Mouse (Mus musculus): ENCODE results near the gene Hoxd9. TPM values are rescaled to one million over a fixed set of nuclear protein-coding genes. Genes with fewer than 3 reads are reported as not detected.
A peak's percentile ranks its signal among the peaks of the same experiment; 100 is the strongest.

Hoxd9 gene
- polyA plus RNA-seq (2014; fragmentation: Nextera tagmentation; extraction: Ambion mirVana) = 3.9 and 6.8 TPM in 2 replicates

- H3K27me3 ChIP-seq (replicated peaks; ENCODE audit: control insufficient read depth, insufficient read depth, low read length) = peaks cover 99% of the 10 kb centered on the region
- no peaks in the 10 kb centered on the region for H3K4me1 ChIP-seq (replicated peaks; ENCODE audit: control insufficient read depth, insufficient read depth, low read length)
- WGBS = 2% methylated on average over 43 of the region's 43 CpGs
- H3K4me3 ChIP-seq (ENCODE audit: low read depth, low read length) = peak within 1 kb of the TSS; percentile 37
- ATAC-seq (replicated peaks; ENCODE audit: low FRiP score, low TSS enrichment, low read depth) (peak; percentile 65), DNase-seq (ENCODE audit: low spot score) (peak; percentile 85)
- H3K36me3 ChIP-seq (ENCODE audit: control insufficient read depth, insufficient read depth, low read length) = no peaks in the 10 kb centered on the region
- peak within 1 kb of the TSS; percentile 51 for H3K4me2 ChIP-seq (ENCODE audit: low read length)
- peak within 1 kb of the TSS; percentile 52 for H3K9ac ChIP-seq (ENCODE audit: low read length)
- no peaks in the 10 kb centered on the region for H3K9me3 ChIP-seq (ENCODE audit: control insufficient read depth, low read length)
- H3K27ac ChIP-seq (ENCODE audit: low read depth) = peak within 1 kb of the TSS; percentile 76
These were observed at the start of gene Hoxd9 for GRCm38 (mm10) chr2:74697567-74698121. Hoxd9 (plus strand) TSS chr2:74697727.

- Histone ChIP-seq H3K9me3 (ENCODE audit: control insufficient read depth, low read length) (no peaks in the 10 kb centered on the region), H3K9ac (ENCODE audit: low read length) (no peak overlapping the region), H3K4me1 (replicated peaks; ENCODE audit: control insufficient read depth, insufficient read depth, low read length) (peaks cover 9% of the 10 kb centered on the region; the same call in 1 of the 2 replicates), H3K4me3 (ENCODE audit: low read depth, low read length) (no peak overlapping the region), H3K27me3 (replicated peaks; ENCODE audit: control insufficient read depth, insufficient read depth, low read length) (peaks cover 96% of the 10 kb centered on the region), H3K27ac (ENCODE audit: low read depth) (no peak overlapping the region), H3K4me2 (ENCODE audit: low read length) (no peak overlapping the region), H3K36me3 (ENCODE audit: control insufficient read depth, insufficient read depth, low read length) (no peaks in the 10 kb centered on the region)
- ATAC-seq (replicated peaks; ENCODE audit: low FRiP score, low TSS enrichment, low read depth) = no peak
- DNase-seq (ENCODE audit: low spot score) = no peak
- WGBS = 48% methylated on average over 2 of the region's 2 CpGs
These were observed 44.6 kb upstream of the Hoxd9 start for GRCm38 (mm10) chr2:74652996-74653340.

DNA sequence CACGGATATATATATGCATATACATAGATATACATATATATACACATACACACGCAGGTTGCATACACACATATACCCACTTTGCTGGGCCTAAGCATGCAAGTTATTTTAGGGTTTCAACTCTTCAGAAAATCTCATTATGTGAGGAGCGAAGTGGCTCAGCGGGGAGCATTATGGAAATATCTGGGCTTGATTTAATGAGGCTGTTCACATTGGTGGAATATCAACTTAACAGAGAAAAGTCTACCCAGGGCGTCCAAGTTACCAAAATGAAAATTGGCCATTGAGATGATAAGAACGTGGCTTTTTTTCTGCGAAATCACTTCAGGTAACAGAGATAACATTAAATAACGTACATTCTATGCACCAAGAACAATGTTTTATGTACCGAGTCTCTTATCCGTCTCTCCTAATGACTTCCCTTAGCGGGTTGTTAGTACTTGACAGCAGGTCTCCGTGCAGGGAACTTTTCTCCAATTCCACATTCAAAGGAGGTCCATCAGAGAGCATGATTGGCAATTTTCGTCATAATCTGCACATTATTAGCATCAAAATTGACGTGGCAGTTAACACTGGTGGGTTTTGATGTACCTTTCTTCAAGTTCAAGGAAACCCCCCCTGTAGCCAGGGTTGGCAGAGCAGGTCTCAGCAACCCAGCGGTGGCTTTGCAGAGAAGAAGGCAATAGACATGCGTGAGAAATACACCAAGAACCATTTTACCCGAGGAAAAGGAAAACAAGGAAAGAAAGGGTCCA lies 43.6 kb upstream of the Hoxd9 start:
- H3K27ac ChIP-seq (ENCODE audit: low read depth) = no peak overlapping the region
- H3K9me3 ChIP-seq (ENCODE audit: control insufficient read depth, low read length) = no peaks in the 10 kb centered on the region
- H3K27me3 ChIP-seq (replicated peaks; ENCODE audit: control insufficient read depth, insufficient read depth, low read length) = peaks cover 96% of the 10 kb centered on the region
- no peak overlapping the region for H3K4me2 ChIP-seq (ENCODE audit: low read length)
- WGBS = 13% methylated on average over 17 of the region's 17 CpGs
- DNase-seq (ENCODE audit: low spot score) (peak; percentile 72), ATAC-seq (replicated peaks; ENCODE audit: low FRiP score, low TSS enrichment, low read depth) (no peak)
- no peak overlapping the region for H3K4me3 ChIP-seq (ENCODE audit: low read depth, low read length)
- H3K4me1 ChIP-seq (replicated peaks; ENCODE audit: control insufficient read depth, insufficient read depth, low read length) = peaks cover 9% of the 10 kb centered on the region
- no peaks in the 10 kb centered on the region for H3K36me3 ChIP-seq (ENCODE audit: control insufficient read depth, insufficient read depth, low read length)
- H3K9ac ChIP-seq (ENCODE audit: low read length) = no peak overlapping the region

- Histone ChIP-seq H3K4me1 (replicated peaks; ENCODE audit: control insufficient read depth, insufficient read depth, low read length) (peaks cover 9% of the 10 kb centered on the region), H3K36me3 (ENCODE audit: control insufficient read depth, insufficient read depth, low read length) (no peaks in the 10 kb centered on the region), H3K27ac (ENCODE audit: low read depth) (no peak overlapping the region), H3K27me3 (replicated peaks; ENCODE audit: control insufficient read depth, insufficient read depth, low read length) (peaks cover 96% of the 10 kb centered on the region), H3K9ac (ENCODE audit: low read length) (no peak overlapping the region), H3K4me2 (ENCODE audit: low read length) (peak overlapping the region; percentile 51; the same call in 1 of the 2 replicates), H3K9me3 (ENCODE audit: control insufficient read depth, low read length) (no peaks in the 10 kb centered on the region), H3K4me3 (ENCODE audit: low read depth, low read length) (no peak overlapping the region)
- no peak for ATAC-seq (replicated peaks; ENCODE audit: low FRiP score, low TSS enrichment, low read depth)
- WGBS = 5% methylated on average over 20 of the region's 20 CpGs
- DNase-seq (ENCODE audit: low spot score) = peak; percentile 59
These were observed 42.6 kb upstream of the Hoxd9 start for GRCm38 (mm10) chr2:74654743-74655419.

DNA sequence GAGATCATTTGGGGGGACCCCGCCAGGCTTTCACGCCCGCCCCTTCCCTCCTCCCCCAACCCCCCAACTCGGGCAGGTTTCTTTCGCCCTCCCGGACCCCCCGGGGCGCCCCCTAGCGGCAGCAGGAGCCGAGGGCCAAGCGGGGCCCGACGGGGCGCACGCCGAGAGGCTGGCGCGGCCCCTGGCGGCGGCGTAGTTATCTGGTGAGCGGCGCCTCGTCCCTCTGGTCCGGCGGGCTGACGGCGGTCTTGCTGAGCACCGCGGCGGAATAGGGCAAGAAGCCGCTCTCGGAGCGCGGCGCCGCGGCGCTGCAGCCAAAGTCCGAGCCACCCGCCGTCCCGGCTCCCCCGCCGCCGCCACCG lies 42.1 kb upstream of the Hoxd9 start:
- peaks cover 9% of the 10 kb centered on the region for H3K4me1 ChIP-seq (replicated peaks; ENCODE audit: control insufficient read depth, insufficient read depth, low read length)
- H3K9me3 ChIP-seq (ENCODE audit: control insufficient read depth, low read length) = no peaks in the 10 kb centered on the region
- no peaks in the 10 kb centered on the region for H3K36me3 ChIP-seq (ENCODE audit: control insufficient read depth, insufficient read depth, low read length)
- peak overlapping the region; percentile 51 for H3K4me2 ChIP-seq (ENCODE audit: low read length)
- ATAC-seq (replicated peaks; ENCODE audit: low FRiP score, low TSS enrichment, low read depth) (no peak), DNase-seq (ENCODE audit: low spot score) (peak; percentile 61)
- WGBS = 2% methylated on average over 25 of the region's 47 CpGs
- no peak overlapping the region for H3K9ac ChIP-seq (ENCODE audit: low read length)
- no peak overlapping the region for H3K27ac ChIP-seq (ENCODE audit: low read depth)
- H3K27me3 ChIP-seq (replicated peaks; ENCODE audit: control insufficient read depth, insufficient read depth, low read length) = peaks cover 96% of the 10 kb centered on the region
- peak overlapping the region; percentile 25 for H3K4me3 ChIP-seq (ENCODE audit: low read depth, low read length)

GRCm38 (mm10) chr2:74655821-74656631 lies 41.5 kb upstream of the Hoxd9 start:
- Histone ChIP-seq H3K27ac (ENCODE audit: low read depth) (no peak overlapping the region), H3K4me3 (ENCODE audit: low read depth, low read length) (peak overlapping the region; percentile 25), H3K4me2 (ENCODE audit: low read length) (peak overlapping the region; percentile 51), H3K36me3 (ENCODE audit: control insufficient read depth, insufficient read depth, low read length) (no peaks in the 10 kb centered on the region), H3K27me3 (replicated peaks; ENCODE audit: control insufficient read depth, insufficient read depth, low read length) (peaks cover 96% of the 10 kb centered on the region), H3K9ac (ENCODE audit: low read length) (no peak overlapping the region), H3K4me1 (replicated peaks; ENCODE audit: control insufficient read depth, insufficient read depth, low read length) (peaks cover 9% of the 10 kb centered on the region), H3K9me3 (ENCODE audit: control insufficient read depth, low read length) (no peaks in the 10 kb centered on the region)
- DNase-seq (ENCODE audit: low spot score) (peak; percentile 78), ATAC-seq (replicated peaks; ENCODE audit: low FRiP score, low TSS enrichment, low read depth) (peak; percentile 48; the same call in 1 of the 2 replicates)
- WGBS = under 1% methylated on average over 62 of the region's 69 CpGs

- H3K9me3 ChIP-seq (ENCODE audit: control insufficient read depth, low read length) = no peaks in the 10 kb centered on the region
- peaks cover 96% of the 10 kb centered on the region for H3K27me3 ChIP-seq (replicated peaks; ENCODE audit: control insufficient read depth, insufficient read depth, low read length)
- 3% methylated on average over 4 of the region's 4 CpGs for WGBS
- H3K36me3 ChIP-seq (ENCODE audit: control insufficient read depth, insufficient read depth, low read length) = no peaks in the 10 kb centered on the region
- H3K4me2 ChIP-seq (ENCODE audit: low read length) = no peak overlapping the region
- DNase-seq (ENCODE audit: low spot score) = peak; percentile 74
- no peak overlapping the region for H3K27ac ChIP-seq (ENCODE audit: low read depth)
- H3K4me3 ChIP-seq (ENCODE audit: low read depth, low read length) = no peak overlapping the region
- peaks cover 9% of the 10 kb centered on the region for H3K4me1 ChIP-seq (replicated peaks; ENCODE audit: control insufficient read depth, insufficient read depth, low read length)
- ATAC-seq (replicated peaks; ENCODE audit: low FRiP score, low TSS enrichment, low read depth) = no peak
- H3K9ac ChIP-seq (ENCODE audit: low read length) = no peak overlapping the region
These were observed 40.9 kb upstream of the Hoxd9 start for GRCm38 (mm10) chr2:74656632-74657021.

DNA sequence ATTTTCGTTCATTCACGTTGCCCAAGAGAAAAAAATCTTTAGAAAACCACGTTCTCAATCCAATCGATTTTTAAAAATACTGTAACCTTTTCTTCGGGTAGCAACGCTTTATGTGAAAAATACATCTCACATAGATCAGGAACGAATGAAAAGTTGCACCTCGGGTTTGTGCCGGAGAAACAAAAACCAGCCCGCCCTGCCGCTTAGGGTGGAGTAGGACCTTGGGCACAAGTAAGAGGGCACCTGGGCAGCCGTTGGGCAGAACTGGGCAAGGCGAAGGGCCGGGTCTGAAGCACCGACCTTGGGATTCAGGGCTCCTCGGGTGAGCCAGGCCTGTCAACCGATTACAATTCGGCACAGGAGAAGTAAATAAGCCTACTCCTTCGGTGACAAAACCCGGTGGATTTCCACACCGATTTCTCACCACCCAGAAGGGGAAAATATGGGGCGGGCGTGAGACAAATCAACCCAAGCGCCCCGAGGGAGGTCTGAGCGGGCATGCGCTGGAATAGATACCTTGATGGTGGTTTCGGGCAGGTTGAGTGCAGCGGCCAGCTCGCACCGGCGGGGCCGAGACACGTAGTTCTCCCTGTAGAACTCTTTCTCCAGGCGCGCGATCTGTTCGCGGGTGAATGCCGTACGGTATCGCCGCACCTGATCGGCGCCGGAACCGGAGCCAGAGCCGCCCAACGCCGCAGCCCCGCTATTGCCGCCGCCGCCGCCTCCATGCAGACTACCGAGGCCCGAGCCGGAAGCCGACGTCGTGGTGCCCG lies 40.1 kb upstream of the Hoxd9 start:
- 3% methylated on average over 62 of the region's 62 CpGs for WGBS
- no peak overlapping the region for H3K9ac ChIP-seq (ENCODE audit: low read length)
- peaks cover 96% of the 10 kb centered on the region for H3K27me3 ChIP-seq (replicated peaks; ENCODE audit: control insufficient read depth, insufficient read depth, low read length)
- no peaks in the 10 kb centered on the region for H3K9me3 ChIP-seq (ENCODE audit: control insufficient read depth, low read length)
- peak overlapping the region; percentile 11 for H3K4me3 ChIP-seq (ENCODE audit: low read depth, low read length)
- H3K27ac ChIP-seq (ENCODE audit: low read depth) = no peak overlapping the region
- ATAC-seq (replicated peaks; ENCODE audit: low FRiP score, low TSS enrichment, low read depth) = no peak
- H3K36me3 ChIP-seq (ENCODE audit: control insufficient read depth, insufficient read depth, low read length) = no peaks in the 10 kb centered on the region
- H3K4me1 ChIP-seq (replicated peaks; ENCODE audit: control insufficient read depth, insufficient read depth, low read length) = peaks cover 9% of the 10 kb centered on the region
- peak overlapping the region; percentile 18; the same call in 1 of the 2 replicates for H3K4me2 ChIP-seq (ENCODE audit: low read length)
- peak; percentile 85 for DNase-seq (ENCODE audit: low spot score)
